Mouse (Mus musculus) ES-Bruce4 (cell line): ENCODE data around the gene Cib1.

Experiments
- CTCF ChIP-seq: IDR thresholded peaks from one replicate; pipeline ENCODE4 v1.8.1; 2011; ENCODE audit warnings: low read depth, low read length
- EP300 ChIP-seq: IDR thresholded peaks from 2 replicates; pipeline ENCODE4 v1.6.1; 2011; ENCODE audit warnings: low read depth, low read length; ENCODE audit not compliant: insufficient read depth
- POLR2A ChIP-seq: IDR thresholded peaks from one replicate; pipeline ENCODE4 v1.8.1; 2011; ENCODE audit warnings: low read length; ENCODE audit not compliant: insufficient read depth

DNA sequence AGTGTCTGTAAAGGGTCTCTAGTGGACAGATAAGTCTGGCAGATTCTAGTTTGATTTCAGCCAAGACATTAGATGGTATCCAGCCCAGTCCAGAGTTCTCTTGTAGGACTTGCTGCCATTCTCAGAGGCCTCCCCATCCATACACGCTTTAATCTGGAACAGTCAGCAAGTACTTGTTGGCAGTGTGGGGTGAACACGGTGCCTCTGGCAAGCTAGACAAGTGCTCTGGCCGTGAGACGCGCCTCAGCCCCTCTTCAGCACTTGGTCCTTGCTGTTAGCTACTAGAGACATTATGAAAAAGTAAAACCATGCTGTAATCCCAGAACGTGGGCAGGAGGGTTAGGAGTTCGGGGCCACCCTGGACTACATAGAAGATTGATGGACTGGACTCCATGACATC is 19.0 kb downstream of the Cib1 start:
- TF ChIP-seq CTCF (no peak), EP300 (no peak), POLR2A (no peak)
